Mouse (Mus musculus): ENCODE measurements around the gene Ctla4. TPM values are rescaled to one million over a fixed set of nuclear protein-coding genes. Genes with fewer than 3 reads are reported as not detected.

Ctla4 gene
- polyA plus RNA-seq (2011; ENCODE audit: insufficient read length, low read depth, missing spikeins) = not detected in 2 replicates

- Histone ChIP-seq H3K27ac (ENCODE audit: insufficient read depth, low read length) (no peak within 1 kb of the TSS), H3K4me3 (ENCODE audit: insufficient read depth, low read length) (no peak within 1 kb of the TSS), H3K4me1 (ENCODE audit: control insufficient read depth, insufficient read depth, low read length) (no peaks in the 10 kb centered on the region)
- TF ChIP-seq CTCF (IDR thresholded peaks at IDR 0.05; ENCODE audit: borderline replicate concordance, insufficient read depth, low read length) = no peak
- TF ChIP-seq POLR2A (IDR thresholded peaks at IDR 0.05; ENCODE audit: low read depth, low read length) = no peak
Observed at GRCm38 (mm10) chr1:60886981-60887380, at the start of gene Ctla4. TSS of gene Ctla4 (plus strand) at chr1:60887000.

GRCm38 (mm10) chr1:60839161-60839560 lies 47.6 kb upstream of the Ctla4 start:
- Histone ChIP-seq H3K27ac (ENCODE audit: insufficient read depth, low read length) (no peak overlapping the region), H3K4me3 (ENCODE audit: insufficient read depth, low read length) (no peak overlapping the region), H3K4me1 (ENCODE audit: control insufficient read depth, insufficient read depth, low read length) (no peaks in the 10 kb centered on the region)
- TF ChIP-seq POLR2A (IDR thresholded peaks at IDR 0.05; ENCODE audit: low read depth, low read length) = no peak
- no peak for TF ChIP-seq CTCF (IDR thresholded peaks at IDR 0.05; ENCODE audit: borderline replicate concordance, insufficient read depth, low read length)

GRCm38 (mm10) chr1:60845318-60846060 lies 41.3 kb upstream of the Ctla4 start:
- Histone ChIP-seq H3K27ac (ENCODE audit: insufficient read depth, low read length) (no peak overlapping the region), H3K4me3 (ENCODE audit: insufficient read depth, low read length) (no peak overlapping the region), H3K4me1 (ENCODE audit: control insufficient read depth, insufficient read depth, low read length) (no peaks in the 10 kb centered on the region)
- TF ChIP-seq CTCF (IDR thresholded peaks at IDR 0.05; ENCODE audit: borderline replicate concordance, insufficient read depth, low read length) (no peak), POLR2A (IDR thresholded peaks at IDR 0.05; ENCODE audit: low read depth, low read length) (no peak)

GRCm38 (mm10) chr1:60846616-60847275 lies 40.1 kb upstream of the Ctla4 start:
- H3K27ac ChIP-seq (ENCODE audit: insufficient read depth, low read length) = no peak overlapping the region
- no peak overlapping the region for H3K4me3 ChIP-seq (ENCODE audit: insufficient read depth, low read length)
- TF ChIP-seq POLR2A (IDR thresholded peaks at IDR 0.05; ENCODE audit: low read depth, low read length) (no peak), CTCF (IDR thresholded peaks at IDR 0.05; ENCODE audit: borderline replicate concordance, insufficient read depth, low read length) (no peak)

GRCm38 (mm10) chr1:60849112-60849511 lies 37.7 kb upstream of the Ctla4 start:
- Histone ChIP-seq H3K27ac (ENCODE audit: insufficient read depth, low read length) (no peak overlapping the region), H3K4me1 (ENCODE audit: control insufficient read depth, insufficient read depth, low read length) (no peaks in the 10 kb centered on the region; the same call in 1 of the 2 replicates), H3K4me3 (ENCODE audit: insufficient read depth, low read length) (no peak overlapping the region)
- TF ChIP-seq POLR2A (IDR thresholded peaks at IDR 0.05; ENCODE audit: low read depth, low read length) (no peak), CTCF (IDR thresholded peaks at IDR 0.05; ENCODE audit: borderline replicate concordance, insufficient read depth, low read length) (no peak)

More at GRCm38 (mm10) chr1:60846616-60847275, 40.1 kb upstream of the Ctla4 start:
- H3K4me1 ChIP-seq (ENCODE audit: control insufficient read depth, insufficient read depth, low read length) = no peaks in the 10 kb centered on the region

- Histone ChIP-seq H3K4me3 (ENCODE audit: insufficient read depth, low read length) (no peak overlapping the region), H3K27ac (ENCODE audit: insufficient read depth, low read length) (no peak overlapping the region), H3K4me1 (ENCODE audit: control insufficient read depth, insufficient read depth, low read length) (no peaks in the 10 kb centered on the region; the same call in 1 of the 2 replicates)
- TF ChIP-seq POLR2A (IDR thresholded peaks at IDR 0.05; ENCODE audit: low read depth, low read length) = no peak
- TF ChIP-seq CTCF (IDR thresholded peaks at IDR 0.05; ENCODE audit: borderline replicate concordance, insufficient read depth, low read length) = no peak
Observed at GRCm38 (mm10) chr1:60849816-60850215, 37.0 kb upstream of the Ctla4 start.

GRCm38 (mm10) chr1:60851041-60851781 lies 35.6 kb upstream of the Ctla4 start:
- Histone ChIP-seq H3K27ac (ENCODE audit: insufficient read depth, low read length) (peak overlapping the region; percentile 92), H3K4me3 (ENCODE audit: insufficient read depth, low read length) (no peak overlapping the region)

GRCm38 (mm10) chr1:60852075-60852769 lies 34.6 kb upstream of the Ctla4 start:
- TF ChIP-seq POLR2A (IDR thresholded peaks at IDR 0.05; ENCODE audit: low read depth, low read length) = no peak
- TF ChIP-seq CTCF (IDR thresholded peaks at IDR 0.05; ENCODE audit: borderline replicate concordance, insufficient read depth, low read length) = no peak
- H3K4me3 ChIP-seq (ENCODE audit: insufficient read depth, low read length) = no peak overlapping the region
- no peak overlapping the region for H3K27ac ChIP-seq (ENCODE audit: insufficient read depth, low read length)
- H3K4me1 ChIP-seq (ENCODE audit: control insufficient read depth, insufficient read depth, low read length) = no peaks in the 10 kb centered on the region; the same call in 1 of the 2 replicates

More at GRCm38 (mm10) chr1:60851041-60851781, 35.6 kb upstream of the Ctla4 start:
- TF ChIP-seq POLR2A (IDR thresholded peaks at IDR 0.05; ENCODE audit: low read depth, low read length) (no peak), CTCF (IDR thresholded peaks at IDR 0.05; ENCODE audit: borderline replicate concordance, insufficient read depth, low read length) (no peak)
- no peaks in the 10 kb centered on the region; the same call in 1 of the 2 replicates for H3K4me1 ChIP-seq (ENCODE audit: control insufficient read depth, insufficient read depth, low read length)

- no peaks in the 10 kb centered on the region; the same call in 1 of the 2 replicates for H3K4me1 ChIP-seq (ENCODE audit: control insufficient read depth, insufficient read depth, low read length)
- TF ChIP-seq CTCF (IDR thresholded peaks at IDR 0.05; ENCODE audit: borderline replicate concordance, insufficient read depth, low read length) (no peak), POLR2A (IDR thresholded peaks at IDR 0.05; ENCODE audit: low read depth, low read length) (no peak)
- H3K27ac ChIP-seq (ENCODE audit: insufficient read depth, low read length) = no peak overlapping the region
- H3K4me3 ChIP-seq (ENCODE audit: insufficient read depth, low read length) = no peak overlapping the region
Observed at GRCm38 (mm10) chr1:60852770-60853147, 34.0 kb upstream of the Ctla4 start.
